Mouse (Mus musculus): ENCODE measurements around the gene Cacna1c. TPM values are rescaled to one million over a fixed set of nuclear protein-coding genes. Genes with fewer than 3 reads are reported as not detected.

Cacna1c gene
- polyA plus RNA-seq, 1 experiment from 2014 or later: 44.0 TPM

DNA sequence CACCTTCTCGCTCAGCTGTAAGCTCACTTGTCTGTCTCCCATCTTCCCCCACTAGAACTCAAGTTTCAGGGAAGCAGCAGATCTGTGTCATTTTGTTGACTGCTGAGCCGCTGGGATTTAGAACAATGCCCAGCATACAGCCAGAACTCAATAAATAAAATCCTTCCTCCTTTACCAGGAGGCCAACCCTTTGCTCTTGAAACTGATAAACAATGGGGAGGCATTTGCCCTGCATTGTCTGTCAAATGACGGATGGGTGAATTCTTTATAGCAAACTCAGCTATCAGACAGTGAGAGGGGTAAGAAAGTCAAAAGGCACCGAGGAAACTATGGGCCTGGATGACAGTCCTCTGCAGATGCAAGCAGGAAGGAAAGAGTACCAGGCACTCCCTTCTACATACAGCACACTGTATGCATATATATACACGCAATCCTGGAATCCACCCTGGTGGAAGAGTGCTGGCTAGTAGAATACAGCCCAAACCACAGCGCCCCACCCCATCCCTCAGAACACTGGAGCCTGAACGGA, 187.5 kb downstream of the Cacna1c start:
- Histone ChIP-seq H3K4me2 (no peak overlapping the region), H3K9me3 (replicated peaks; ENCODE audit: control insufficient read depth, low read length) (no peaks in the 10 kb centered on the region), H3K4me3 (ENCODE audit: low read depth, low read length) (no peak overlapping the region), H3K4me1 (ENCODE audit: control insufficient read depth, insufficient read depth, low read length) (peaks cover 11% of the 10 kb centered on the region; the same call in 1 of the 2 replicates), H3K27me3 (ENCODE audit: control insufficient read depth, insufficient read depth, low read length) (no peaks in the 10 kb centered on the region), H3K9ac (ENCODE audit: low read depth, low read length) (no peak overlapping the region), H3K36me3 (ENCODE audit: control insufficient read depth, insufficient read depth, low read length) (no peaks in the 10 kb centered on the region), H3K27ac (ENCODE audit: low read depth, low read length) (no peak overlapping the region)
- ATAC-seq (replicated peaks; ENCODE audit: insufficient number of reproducible peaks, low FRiP score, low TSS enrichment): no peak
- 66% methylated on average over 7 of the region's 7 CpGs for WGBS (ENCODE audit: insufficient replicate concordance)

DNA sequence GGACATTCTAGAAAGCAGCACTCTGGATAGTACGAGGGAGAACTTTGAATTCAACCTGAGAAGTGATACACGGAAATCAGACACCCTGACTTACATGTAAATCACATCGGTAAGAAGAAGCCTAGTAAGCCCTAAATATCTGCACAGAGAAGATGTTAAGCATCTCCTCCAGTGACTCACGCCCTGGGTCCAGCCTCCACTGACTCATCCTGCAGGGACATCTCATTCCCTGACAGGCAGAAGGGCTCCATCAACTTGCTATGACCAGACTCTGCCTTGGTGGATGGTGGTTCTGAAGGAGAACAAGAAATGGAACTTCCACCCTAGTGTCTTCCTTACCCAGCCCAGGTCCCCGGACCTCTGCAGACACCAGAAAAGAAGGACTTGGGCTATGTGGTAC, 191.6 kb downstream of the Cacna1c start:
- no peaks in the 10 kb centered on the region for H3K36me3 ChIP-seq (ENCODE audit: control insufficient read depth, insufficient read depth, low read length)
- H3K4me2 ChIP-seq: no peak overlapping the region
- WGBS (ENCODE audit: insufficient replicate concordance): 86% methylated on average over 5 of the region's 5 CpGs
- H3K27me3 ChIP-seq (ENCODE audit: control insufficient read depth, insufficient read depth, low read length): no peaks in the 10 kb centered on the region
- ATAC-seq (replicated peaks; ENCODE audit: insufficient number of reproducible peaks, low FRiP score, low TSS enrichment): no peak
- H3K27ac ChIP-seq (ENCODE audit: low read depth, low read length): no peak overlapping the region
- no peak overlapping the region for H3K9ac ChIP-seq (ENCODE audit: low read depth, low read length)
- H3K9me3 ChIP-seq (replicated peaks; ENCODE audit: control insufficient read depth, low read length): no peaks in the 10 kb centered on the region
- H3K4me1 ChIP-seq (ENCODE audit: control insufficient read depth, insufficient read depth, low read length): peaks cover 33% of the 10 kb centered on the region
- no peak overlapping the region for H3K4me3 ChIP-seq (ENCODE audit: low read depth, low read length)

DNA sequence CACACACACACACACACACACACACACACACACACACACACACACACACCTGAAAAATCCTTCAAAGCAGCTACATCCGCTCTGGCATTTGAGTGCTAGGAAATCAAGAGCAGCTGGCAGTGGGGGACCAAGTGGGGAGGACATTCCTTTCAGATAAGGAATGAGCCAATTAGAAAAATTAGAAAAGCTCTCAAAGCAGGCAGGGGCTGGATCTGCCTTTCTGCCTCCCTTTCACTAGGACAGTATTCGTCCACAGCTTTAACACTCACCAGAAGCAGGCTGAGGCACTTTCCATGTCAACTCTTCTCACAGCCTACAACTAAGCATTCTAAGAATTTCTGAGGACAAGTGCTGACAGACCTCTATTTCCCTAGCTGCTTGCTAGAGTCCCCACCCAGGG, 194.8 kb downstream of the Cacna1c start:
- Histone ChIP-seq H3K27me3 (ENCODE audit: control insufficient read depth, insufficient read depth, low read length) (no peaks in the 10 kb centered on the region), H3K4me1 (ENCODE audit: control insufficient read depth, insufficient read depth, low read length) (peaks cover 37% of the 10 kb centered on the region), H3K36me3 (ENCODE audit: control insufficient read depth, insufficient read depth, low read length) (no peaks in the 10 kb centered on the region), H3K4me3 (ENCODE audit: low read depth, low read length) (no peak overlapping the region), H3K9me3 (replicated peaks; ENCODE audit: control insufficient read depth, low read length) (no peaks in the 10 kb centered on the region), H3K4me2 (peak overlapping the region; percentile 17), H3K27ac (ENCODE audit: low read depth, low read length) (peak overlapping the region; percentile 76), H3K9ac (ENCODE audit: low read depth, low read length) (no peak overlapping the region)
- 11% methylated on average over 2 of the region's 2 CpGs for WGBS (ENCODE audit: insufficient replicate concordance)
- peak; percentile 37; the same call in 1 of the 2 replicates for ATAC-seq (replicated peaks; ENCODE audit: insufficient number of reproducible peaks, low FRiP score, low TSS enrichment)

DNA sequence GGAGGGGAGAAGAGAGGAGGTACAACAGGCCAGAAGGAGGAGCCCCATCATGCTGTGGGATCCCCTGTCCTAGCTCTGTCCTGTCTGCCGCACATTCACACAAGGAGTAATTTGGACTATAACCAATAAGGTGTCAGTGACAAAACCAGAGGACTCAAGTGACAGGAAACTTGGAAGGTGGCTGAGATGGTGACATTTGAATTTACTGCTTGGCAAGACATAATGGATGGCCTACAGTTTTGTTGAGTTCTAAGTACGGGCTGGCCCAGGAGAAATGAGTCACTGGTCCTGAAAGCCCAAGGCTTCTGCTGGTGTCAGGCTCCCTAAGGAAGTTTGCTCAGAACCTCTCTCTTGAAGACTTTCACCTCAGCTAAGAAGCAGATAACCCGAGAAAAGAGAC, 196.0 kb downstream of the Cacna1c start:
- ATAC-seq (replicated peaks; ENCODE audit: insufficient number of reproducible peaks, low FRiP score, low TSS enrichment): no peak
- Histone ChIP-seq H3K4me2 (no peak overlapping the region), H3K9me3 (replicated peaks; ENCODE audit: control insufficient read depth, low read length) (no peaks in the 10 kb centered on the region), H3K9ac (ENCODE audit: low read depth, low read length) (0 out of 2 replicates have a peak overlapping the region, but pooled peaks have one; percentile 11), H3K27me3 (ENCODE audit: control insufficient read depth, insufficient read depth, low read length) (no peaks in the 10 kb centered on the region), H3K4me1 (ENCODE audit: control insufficient read depth, insufficient read depth, low read length) (peaks cover 40% of the 10 kb centered on the region), H3K36me3 (ENCODE audit: control insufficient read depth, insufficient read depth, low read length) (no peaks in the 10 kb centered on the region), H3K4me3 (ENCODE audit: low read depth, low read length) (no peak overlapping the region), H3K27ac (ENCODE audit: low read depth, low read length) (peak overlapping the region; percentile 76)
- 46% methylated on average over 3 of the region's 3 CpGs for WGBS (ENCODE audit: insufficient replicate concordance)

DNA sequence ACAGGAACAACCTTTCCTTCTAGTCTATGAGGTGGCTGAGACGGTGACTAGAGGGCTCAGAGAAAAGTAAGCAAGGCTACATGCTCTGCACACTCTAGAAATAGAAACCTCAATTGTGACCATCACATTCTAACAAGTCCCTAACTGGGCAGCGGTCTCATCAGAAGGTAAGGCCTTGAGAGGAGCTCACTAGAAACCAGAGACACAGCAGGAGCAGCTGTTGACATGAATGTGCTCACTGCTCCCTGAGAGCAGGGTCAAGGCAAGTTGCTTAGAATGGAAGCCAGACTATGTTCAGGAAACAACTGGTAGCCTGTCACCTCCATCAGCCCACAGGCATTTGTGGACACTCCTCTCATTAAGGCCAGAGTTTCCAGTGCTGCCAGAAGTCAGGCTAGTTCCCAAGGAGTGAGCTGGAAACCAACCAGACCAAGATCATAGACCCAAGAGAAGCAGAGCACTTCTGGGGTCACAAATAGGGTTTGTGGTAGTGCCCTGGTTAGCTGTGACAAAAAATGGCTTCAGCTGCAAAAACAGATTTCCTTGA, 196.8 kb downstream of the Cacna1c start:
- H3K36me3 ChIP-seq (ENCODE audit: control insufficient read depth, insufficient read depth, low read length): no peaks in the 10 kb centered on the region
- WGBS (ENCODE audit: insufficient replicate concordance): 61% methylated on average over 2 of the region's 2 CpGs
- no peaks in the 10 kb centered on the region for H3K27me3 ChIP-seq (ENCODE audit: control insufficient read depth, insufficient read depth, low read length)
- H3K4me2 ChIP-seq: 0 out of 2 replicates have a peak overlapping the region, but pooled peaks have one; percentile 2
- H3K9me3 ChIP-seq (replicated peaks; ENCODE audit: control insufficient read depth, low read length): no peaks in the 10 kb centered on the region
- H3K27ac ChIP-seq (ENCODE audit: low read depth, low read length): peak overlapping the region; percentile 76
- no peak overlapping the region for H3K9ac ChIP-seq (ENCODE audit: low read depth, low read length)
- H3K4me3 ChIP-seq (ENCODE audit: low read depth, low read length): no peak overlapping the region
- H3K4me1 ChIP-seq (ENCODE audit: control insufficient read depth, insufficient read depth, low read length): peaks cover 34% of the 10 kb centered on the region
- ATAC-seq (replicated peaks; ENCODE audit: insufficient number of reproducible peaks, low FRiP score, low TSS enrichment): peak; percentile 40

DNA sequence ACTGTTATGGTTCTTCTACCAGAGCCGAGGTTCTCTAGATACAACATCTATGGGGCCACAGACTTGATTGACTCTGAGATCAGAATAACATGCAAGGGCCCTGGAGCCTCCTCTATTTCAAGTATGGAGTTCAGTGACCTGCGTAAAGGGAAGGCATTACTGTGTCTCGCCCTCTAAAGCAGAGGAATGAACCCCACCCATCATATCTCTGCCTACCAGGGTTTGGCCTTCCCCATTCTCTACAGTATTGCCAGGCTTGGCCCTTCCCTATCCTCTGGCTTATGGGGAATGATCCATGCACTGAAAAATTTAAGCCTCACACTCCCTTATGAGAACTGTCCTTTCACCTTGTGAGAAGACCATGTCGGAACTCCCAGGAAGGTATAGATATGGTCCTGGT, 198.8 kb downstream of the Cacna1c start:
- Histone ChIP-seq H3K27ac (ENCODE audit: low read depth, low read length) (no peak overlapping the region), H3K9me3 (replicated peaks; ENCODE audit: control insufficient read depth, low read length) (no peaks in the 10 kb centered on the region), H3K36me3 (ENCODE audit: control insufficient read depth, insufficient read depth, low read length) (no peaks in the 10 kb centered on the region), H3K4me2 (no peak overlapping the region), H3K4me3 (ENCODE audit: low read depth, low read length) (no peak overlapping the region), H3K4me1 (ENCODE audit: control insufficient read depth, insufficient read depth, low read length) (peaks cover 38% of the 10 kb centered on the region), H3K9ac (ENCODE audit: low read depth, low read length) (no peak overlapping the region), H3K27me3 (ENCODE audit: control insufficient read depth, insufficient read depth, low read length) (no peaks in the 10 kb centered on the region)
- ATAC-seq (replicated peaks; ENCODE audit: insufficient number of reproducible peaks, low FRiP score, low TSS enrichment): no peak
- WGBS (ENCODE audit: insufficient replicate concordance): 87% methylated on average over 4 of the region's 4 CpGs

DNA sequence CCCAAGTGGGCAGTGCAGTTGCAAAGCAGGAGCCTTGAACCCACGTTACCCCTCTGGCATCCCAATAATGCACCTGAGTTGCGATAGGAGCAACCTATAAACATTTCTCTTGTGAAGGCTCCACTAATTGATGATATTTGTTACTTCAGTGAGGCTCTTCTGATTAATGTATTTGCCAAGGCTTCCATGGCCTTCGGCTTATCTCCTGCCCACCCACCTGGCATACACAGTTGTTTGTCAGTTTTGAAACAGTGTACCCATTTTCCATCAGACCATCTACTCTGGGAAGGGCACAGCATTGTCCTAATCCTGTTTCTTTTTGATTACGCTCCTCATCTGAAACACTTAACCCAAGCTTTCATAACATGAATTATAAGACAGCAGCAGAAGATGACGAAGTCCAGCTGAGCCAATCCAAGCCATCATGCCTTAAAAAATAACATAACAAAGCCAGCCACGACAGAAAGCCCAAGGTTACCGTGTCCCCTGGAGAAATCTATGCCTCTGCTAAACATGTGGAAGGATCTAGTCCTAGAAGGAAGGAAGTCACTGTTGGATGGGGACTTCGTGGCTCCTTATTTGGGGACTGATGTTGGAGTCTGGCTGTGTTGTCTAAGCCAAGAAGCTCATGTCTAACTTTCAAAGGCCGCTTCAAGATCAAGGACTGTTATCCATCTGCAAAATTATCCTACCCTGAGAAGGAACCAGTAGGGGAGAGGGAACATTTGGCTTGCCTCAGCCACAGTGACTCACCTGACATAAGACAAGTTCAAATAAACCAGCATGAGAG, 201.8 kb downstream of the Cacna1c start:
- H3K4me3 ChIP-seq (ENCODE audit: low read depth, low read length): no peak overlapping the region
- no peaks in the 10 kb centered on the region for H3K36me3 ChIP-seq (ENCODE audit: control insufficient read depth, insufficient read depth, low read length)
- H3K27ac ChIP-seq (ENCODE audit: low read depth, low read length): no peak overlapping the region
- WGBS (ENCODE audit: insufficient replicate concordance): 83% methylated on average over 9 of the region's 9 CpGs
- no peak for ATAC-seq (replicated peaks; ENCODE audit: insufficient number of reproducible peaks, low FRiP score, low TSS enrichment)
- peaks cover 25% of the 10 kb centered on the region for H3K4me1 ChIP-seq (ENCODE audit: control insufficient read depth, insufficient read depth, low read length)
- H3K4me2 ChIP-seq: no peak overlapping the region
- H3K9ac ChIP-seq (ENCODE audit: low read depth, low read length): no peak overlapping the region
- no peaks in the 10 kb centered on the region for H3K27me3 ChIP-seq (ENCODE audit: control insufficient read depth, insufficient read depth, low read length)
- no peaks in the 10 kb centered on the region for H3K9me3 ChIP-seq (replicated peaks; ENCODE audit: control insufficient read depth, low read length)

DNA sequence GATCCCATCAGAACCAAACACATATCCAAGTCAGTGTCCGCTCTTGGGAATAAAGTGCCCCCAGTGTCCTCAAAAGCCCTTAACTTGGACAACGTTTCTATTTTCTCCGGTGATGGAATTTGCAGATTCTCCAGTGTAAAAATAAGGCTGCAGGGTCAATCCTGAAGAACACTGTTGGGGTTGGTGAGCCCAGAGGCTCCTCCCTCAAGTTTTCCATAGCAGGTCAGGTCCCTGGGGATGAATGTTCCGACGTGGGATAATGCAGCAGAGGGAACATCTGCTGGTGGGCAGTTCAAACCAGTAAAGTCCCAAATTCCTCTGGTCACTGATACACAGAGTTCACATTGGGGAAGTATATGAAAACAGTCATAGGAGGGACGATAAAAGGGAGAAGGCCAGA, 203.8 kb downstream of the Cacna1c start:
- 68% methylated on average over 6 of the region's 6 CpGs for WGBS (ENCODE audit: insufficient replicate concordance)
- no peak for ATAC-seq (replicated peaks; ENCODE audit: insufficient number of reproducible peaks, low FRiP score, low TSS enrichment)
- no peak overlapping the region for H3K4me3 ChIP-seq (ENCODE audit: low read depth, low read length)

More for the DNA sequence above, 203.8 kb downstream of the Cacna1c start:
- Histone ChIP-seq H3K4me2 (no peak overlapping the region), H3K27ac (ENCODE audit: low read depth, low read length) (no peak overlapping the region), H3K9ac (ENCODE audit: low read depth, low read length) (no peak overlapping the region), H3K36me3 (ENCODE audit: control insufficient read depth, insufficient read depth, low read length) (no peaks in the 10 kb centered on the region), H3K9me3 (replicated peaks; ENCODE audit: control insufficient read depth, low read length) (no peaks in the 10 kb centered on the region), H3K27me3 (ENCODE audit: control insufficient read depth, insufficient read depth, low read length) (no peaks in the 10 kb centered on the region), H3K4me1 (ENCODE audit: control insufficient read depth, insufficient read depth, low read length) (peaks cover 19% of the 10 kb centered on the region)

Data from heart, embryonic 11.5 days (tissue).